Mouse (Mus musculus) ES-Bruce4 (cell line): ENCODE results near the gene Sox5.

Experiments used
- CTCF ChIP-seq: IDR thresholded peaks from one replicate; pipeline ENCODE4 v1.8.1; 2011; ENCODE audit warnings: low read depth, low read length
- EP300 ChIP-seq: IDR thresholded peaks from 2 replicates; pipeline ENCODE4 v1.6.1; 2011; ENCODE audit warnings: low read depth, low read length; ENCODE audit not compliant: insufficient read depth
- POLR2A ChIP-seq: IDR thresholded peaks from one replicate; pipeline ENCODE4 v1.8.1; 2011; ENCODE audit warnings: low read length; ENCODE audit not compliant: insufficient read depth

- TF ChIP-seq CTCF (no peak), POLR2A (no peak), EP300 (no peak)
These were observed 545.2 kb downstream of the Sox5 start for GRCm38 (mm10) chr6:144236581-144236980.
